Mouse (Mus musculus) G1E (cell line): ENCODE measurements at regions not wholly inside any gene's neighbourhood (a gene's known extent, or its start where the extent isn't known, plus 50 kb on each side); places are given as distances from the start of the nearest gene placed in this dataset.

Source experiments
- ATAC-seq: 2 replicates; pipeline ENCODE4 v1.8.0; 2016; ENCODE audit warnings: mild to moderate bottlenecking; ENCODE audit not compliant: insufficient number of reproducible peaks, poor library complexity, low FRiP score, severe bottlenecking; ENCODE audit errors: extremely low read depth
- DNase-seq: peaks from one replicate; pipeline ENCODE4 v3.0.0; 2012; ENCODE audit warnings: low spot score
- H3K27me3 ChIP-seq: 2 replicates; pipeline ENCODE4 v1.6.1; 2012; ENCODE audit warnings: mild to moderate bottlenecking, low read length, inconsistent platforms; ENCODE audit not compliant: insufficient read depth
- H3K36me3 ChIP-seq: replicated peaks from 2 replicates; pipeline ENCODE3; 2012; ENCODE audit warnings: mild to moderate bottlenecking, inconsistent platforms
- H3K4me1 ChIP-seq: 2 replicates; pipeline ENCODE4 v1.6.1; 2012; ENCODE audit warnings: low read depth, low read length, inconsistent platforms, mixed read lengths; ENCODE audit not compliant: insufficient read depth
- H3K4me3 ChIP-seq: 2 replicates; pipeline ENCODE4 v1.5.1; 2012; ENCODE audit warnings: low read depth, mild to moderate bottlenecking, inconsistent platforms, low read length, moderate library complexity, mixed read lengths
- H3K9me3 ChIP-seq: replicated peaks from 2 replicates; pipeline ENCODE4 v1.6.1; 2012; ENCODE audit warnings: inconsistent platforms
- CTCF ChIP-seq: IDR thresholded peaks from 2 replicates; pipeline ENCODE4 v1.5.1; 2012; ENCODE audit warnings: low read depth, low read length, inconsistent platforms, mixed read lengths
- GATA1 ChIP-seq: IDR thresholded peaks from 2 replicates; pipeline ENCODE4 v1.6.1; 2012; ENCODE audit warnings: borderline replicate concordance, low read length, inconsistent platforms, mixed read lengths
- GATA2 ChIP-seq: IDR thresholded peaks from 2 replicates; pipeline ENCODE4 v1.6.1; 2012; ENCODE audit warnings: low read depth, low read length, inconsistent platforms, borderline replicate concordance
- POLR2AphosphoS5 ChIP-seq: IDR thresholded peaks from 2 replicates; pipeline ENCODE4 v1.6.1; 2012; ENCODE audit warnings: low read depth, low read length, inconsistent platforms; ENCODE audit not compliant: insufficient replicate concordance
- TAL1 ChIP-seq: conservative IDR thresholded peaks from 2 replicates; pipeline ENCODE4 v1.6.1; 2012; ENCODE audit warnings: low read depth, low read length, inconsistent platforms, mixed read lengths

DNA sequence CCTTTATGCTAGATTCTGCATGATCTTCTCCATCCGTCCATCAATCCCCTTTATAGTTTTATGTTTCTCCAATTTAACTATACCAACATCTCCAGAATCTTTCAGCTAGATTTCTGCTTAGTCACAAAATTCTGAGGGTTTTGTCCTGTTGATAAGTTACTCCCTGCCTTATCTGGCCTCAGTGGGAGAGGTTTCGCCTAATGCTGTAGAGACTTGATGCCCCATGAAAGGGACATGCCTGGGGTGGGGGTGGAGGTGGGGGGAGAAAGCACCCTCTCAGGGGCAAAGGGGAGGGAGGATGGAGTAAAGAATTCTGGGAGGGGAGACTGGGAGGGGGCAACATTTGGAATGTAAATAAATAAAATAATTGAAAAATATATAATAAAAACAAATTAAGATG lies 93.2 kb upstream of the Jazf1 start:
- ATAC-seq (no peak), DNase-seq (no peak)
- Histone ChIP-seq H3K4me1 (no peaks in the 10 kb centered on the region), H3K36me3 (no peaks in the 10 kb centered on the region), H3K9me3 (peaks cover 28% of the 10 kb centered on the region), H3K4me3 (no peak overlapping the region), H3K27me3 (no peaks in the 10 kb centered on the region)
- no peak for TF ChIP-seq GATA1
- no peak for TF ChIP-seq GATA2
- TF ChIP-seq CTCF, result no peak
- no peak for TF ChIP-seq TAL1
- no peak for TF ChIP-seq POLR2AphosphoS5

DNA sequence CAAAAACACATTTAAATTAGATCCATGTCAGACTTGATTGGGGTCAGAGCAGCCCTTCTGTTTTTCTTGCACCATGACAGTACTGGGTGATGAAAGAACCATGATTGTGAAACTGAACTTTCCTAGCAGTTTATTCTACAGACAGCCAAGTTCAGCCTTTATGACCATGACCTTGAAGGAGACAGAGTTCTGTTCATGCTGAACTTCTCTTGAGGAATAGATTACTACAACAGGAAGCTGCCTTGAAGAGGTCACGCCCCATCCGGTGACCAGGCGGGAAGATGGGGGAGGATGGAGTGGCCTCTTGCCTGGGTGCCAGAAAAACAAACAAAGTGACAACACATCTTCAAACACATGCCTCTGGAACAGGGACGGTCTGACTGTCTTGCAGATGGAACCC lies 86.2 kb upstream of the Jazf1 start:
- Histone ChIP-seq H3K36me3 (no peaks in the 10 kb centered on the region), H3K9me3 (peaks cover 30% of the 10 kb centered on the region), H3K4me1 (no peaks in the 10 kb centered on the region), H3K4me3 (no peak overlapping the region), H3K27me3 (no peaks in the 10 kb centered on the region)
- TF ChIP-seq GATA2 (no peak), CTCF (no peak), TAL1 (no peak), GATA1 (no peak), POLR2AphosphoS5 (no peak)
- ATAC-seq (no peak), DNase-seq (no peak)

DNA sequence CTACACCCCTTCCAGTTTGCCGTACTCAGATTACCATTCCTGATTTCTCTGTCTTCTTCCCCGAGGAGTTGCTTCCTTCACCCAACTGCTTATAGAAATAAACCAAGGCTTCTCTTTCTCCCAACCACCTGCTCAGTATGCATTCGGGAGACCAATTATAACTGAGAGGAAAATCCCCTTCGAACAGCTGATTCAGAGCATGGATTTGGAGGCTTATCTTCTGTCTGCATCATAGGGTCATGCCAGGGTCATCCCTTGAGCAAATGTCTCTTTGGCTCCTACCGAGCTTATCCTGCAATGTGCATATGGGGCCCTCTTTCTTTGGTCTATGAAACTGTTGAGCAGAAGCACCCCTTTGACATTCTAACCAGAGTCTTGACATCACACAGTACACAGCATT lies 79.0 kb upstream of the Jazf1 start:
- Histone ChIP-seq H3K4me3 (no peak overlapping the region), H3K36me3 (no peaks in the 10 kb centered on the region), H3K27me3 (no peaks in the 10 kb centered on the region), H3K9me3 (peaks cover 16% of the 10 kb centered on the region), H3K4me1 (no peaks in the 10 kb centered on the region)
- ATAC-seq, result no peak
- DNase-seq, result no peak
- no peak for TF ChIP-seq GATA2
- no peak for TF ChIP-seq TAL1
- no peak for TF ChIP-seq POLR2AphosphoS5
- no peak for TF ChIP-seq CTCF
- TF ChIP-seq GATA1, result no peak

DNA sequence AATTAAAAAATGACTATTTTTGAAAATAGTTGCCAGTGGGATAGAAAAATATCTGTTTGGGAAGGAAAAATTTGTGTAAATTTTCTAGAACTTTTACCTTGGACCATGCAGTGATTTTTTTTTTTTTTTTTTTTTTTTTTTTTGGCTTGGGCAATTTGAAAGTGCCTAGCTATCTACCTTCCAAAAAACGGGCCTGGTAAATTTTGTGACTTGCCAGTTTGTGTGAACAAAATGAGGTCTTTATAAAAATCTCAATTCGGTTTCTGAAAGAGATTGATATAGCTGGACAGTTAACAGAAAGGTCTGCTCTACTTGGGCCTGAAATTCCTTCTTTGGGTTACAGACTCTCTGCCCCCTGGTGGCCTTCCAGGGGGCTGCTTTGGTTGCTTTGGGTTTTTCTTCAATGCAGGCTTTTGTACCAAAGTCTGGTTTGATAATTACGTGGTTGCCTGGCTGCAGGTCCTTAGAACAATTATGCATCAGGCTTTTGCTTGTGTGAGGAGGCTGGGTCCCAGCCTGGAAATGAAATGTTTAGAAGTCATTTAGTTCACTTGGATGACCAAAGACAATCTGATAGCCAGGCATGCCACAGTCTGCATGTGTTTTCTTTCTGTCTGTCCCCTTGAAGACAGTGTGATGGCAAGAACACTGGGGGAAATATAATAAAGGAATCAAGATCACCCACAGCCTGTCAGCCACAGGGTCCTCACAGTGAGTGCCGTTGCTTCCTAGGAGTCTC lies 75.6 kb upstream of the Jazf1 start:
- DNase-seq (no peak), ATAC-seq (no peak)
- no peaks in the 10 kb centered on the region for H3K4me1 ChIP-seq
- TF ChIP-seq GATA2 (no peak), CTCF (no peak), TAL1 (no peak), POLR2AphosphoS5 (no peak), GATA1 (no peak)
- no peak overlapping the region for H3K4me3 ChIP-seq
- H3K27me3 ChIP-seq, result no peaks in the 10 kb centered on the region
- no peaks in the 10 kb centered on the region for H3K36me3 ChIP-seq
- H3K9me3 ChIP-seq, result peaks cover 19% of the 10 kb centered on the region

DNA sequence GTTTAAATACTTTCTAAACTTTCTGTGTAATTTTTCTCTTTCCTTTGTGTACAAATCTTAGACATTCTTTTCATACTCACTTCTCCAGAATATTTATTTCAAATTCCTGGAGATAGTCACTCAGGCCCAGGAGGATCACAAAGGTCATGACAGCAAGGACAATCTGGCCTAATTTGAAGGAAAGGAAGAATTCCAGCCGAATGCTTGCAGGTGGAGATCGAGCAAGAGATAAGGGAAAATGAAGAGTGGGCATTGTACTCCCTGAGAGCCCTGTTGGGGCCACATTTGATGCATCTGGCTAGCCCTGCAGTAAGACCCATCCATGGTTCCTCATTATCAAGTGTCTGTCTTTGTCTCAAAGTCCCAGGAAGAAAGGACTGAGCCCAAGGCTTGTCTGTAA lies 66.0 kb upstream of the Jazf1 start:
- DNase-seq (no peak), ATAC-seq (no peak)
- no peak for TF ChIP-seq GATA1
- TF ChIP-seq TAL1, result no peak
- no peak for TF ChIP-seq CTCF
- no peak for TF ChIP-seq GATA2
- TF ChIP-seq POLR2AphosphoS5, result no peak
- Histone ChIP-seq H3K4me1 (no peaks in the 10 kb centered on the region), H3K36me3 (no peaks in the 10 kb centered on the region), H3K27me3 (no peaks in the 10 kb centered on the region), H3K9me3 (peaks cover 28% of the 10 kb centered on the region), H3K4me3 (no peak overlapping the region)

DNA sequence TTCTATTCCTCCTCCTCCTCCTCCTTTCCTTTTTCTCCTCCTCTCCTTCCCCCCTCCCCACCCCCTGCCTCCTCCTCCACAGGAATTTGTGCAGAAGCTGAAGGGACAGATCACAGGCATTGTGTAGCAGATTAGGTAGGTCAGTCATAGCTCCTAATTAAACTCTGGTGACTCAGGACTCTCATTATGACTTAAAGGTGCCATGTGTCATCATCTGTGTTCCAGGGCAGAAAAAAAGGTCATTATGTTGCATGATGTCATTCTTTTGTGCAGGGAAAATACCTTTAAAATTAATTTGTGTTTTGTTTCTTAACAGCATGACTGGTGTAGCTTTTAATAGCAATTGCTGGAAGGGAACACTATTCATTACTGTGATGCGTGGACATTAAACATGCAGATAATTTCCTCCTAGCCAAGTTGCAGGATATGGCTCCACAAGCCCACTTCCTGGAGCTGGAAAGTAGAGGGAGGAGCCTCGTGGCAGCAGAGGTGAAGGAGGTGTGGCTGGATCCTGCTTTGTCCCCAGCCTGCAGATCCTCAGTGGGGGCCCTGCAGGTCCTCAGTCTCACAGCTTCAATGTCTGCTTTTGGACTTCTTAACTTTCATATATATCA lies 62.4 kb upstream of the Jazf1 start:
- Histone ChIP-seq H3K4me3 (no peak overlapping the region), H3K4me1 (no peaks in the 10 kb centered on the region), H3K36me3 (no peaks in the 10 kb centered on the region), H3K9me3 (peaks cover 36% of the 10 kb centered on the region), H3K27me3 (no peaks in the 10 kb centered on the region)
- ATAC-seq (no peak), DNase-seq (no peak)
- TF ChIP-seq GATA1 (no peak), GATA2 (no peak), POLR2AphosphoS5 (no peak), CTCF (no peak), TAL1 (no peak)
